Mouse (Mus musculus) heart, embryonic 10.5 days (tissue): ENCODE results near the gene Aqp7. TPM values are rescaled to one million over a fixed set of nuclear protein-coding genes. Genes with fewer than 3 reads are reported as not detected.

ENCODE experiments used
- DNase-seq: peaks from one replicate; pipeline ENCODE4 v3.0.0-alpha.2; 2017; ENCODE audit warnings: low spot score
- H3K27ac ChIP-seq: fragments of 300-500 bp; sonication (generic); 2 replicates; pipeline ENCODE4 v1.5.1; 2016; ENCODE audit warnings: mild to moderate bottlenecking
- H3K27me3 ChIP-seq: fragments of 300-500 bp; sonication (generic); 2 replicates; pipeline ENCODE4 v1.6.1; 2016; ENCODE audit warnings: mild to moderate bottlenecking; ENCODE audit not compliant: poor library complexity, insufficient read depth, severe bottlenecking
- H3K36me3 ChIP-seq: fragments of 300-500 bp; sonication (generic); 2 replicates; pipeline ENCODE4 v1.6.1; 2016; ENCODE audit warnings: mild to moderate bottlenecking, moderate library complexity
- H3K4me1 ChIP-seq: fragments of 300-500 bp; sonication (generic); 2 replicates; pipeline ENCODE4 v1.6.1; 2016; ENCODE audit warnings: mild to moderate bottlenecking
- H3K4me3 ChIP-seq: fragments of 300-500 bp; sonication (generic); 2 replicates; pipeline ENCODE4 v1.5.1; 2016; ENCODE audit warnings: mild to moderate bottlenecking, moderate library complexity
- H3K9me3 ChIP-seq: fragments of 300-500 bp; sonication (generic); 2 replicates; pipeline ENCODE4 v1.6.1; 2016; ENCODE audit warnings: mild to moderate bottlenecking, moderate library complexity
- WGBS: fragments of 180-500 bp; shearing (Covaris S2); methylation state at CpG from one replicate; pipeline ENCODE4 v1.1.7; 2016; 5-methylcytosine and 5-hydroxymethylcytosine counted together
- polyA plus RNA-seq: library from polyadenylated mRNA; unstranded; fragments of >200 nt; fragmentation: Nextera tagmentation; extraction: Ambion mirVana; gene quantifications from 2 replicates; pipeline ENCODE4 v1.2.1, GENCODE M21; 2016

Gene Aqp7
- polyA plus RNA-seq, 1 experiment from 2014 or later: 1.2 TPM

GRCm38 (mm10) chr4:41051781-41052180, 3.8 kb upstream of the Aqp7 start:
- Histone ChIP-seq H3K27ac (no peak overlapping the region), H3K4me3 (no peak overlapping the region), H3K4me1 (peaks cover 39% of the 10 kb centered on the region), H3K9me3 (no peaks in the 10 kb centered on the region), H3K36me3 (no peaks in the 10 kb centered on the region), H3K27me3 (no peaks in the 10 kb centered on the region)
- 74% methylated on average over 7 of the region's 7 CpGs for WGBS
- no peak for DNase-seq

GRCm38 (mm10) chr4:41050726-41051675, 3.1 kb upstream of the Aqp7 start:
- Histone ChIP-seq H3K4me3 (peak overlapping the region; percentile 38), H3K27ac (peak overlapping the region; percentile 57), H3K27me3 (no peaks in the 10 kb centered on the region), H3K4me1 (peaks cover 38% of the 10 kb centered on the region), H3K36me3 (no peaks in the 10 kb centered on the region), H3K9me3 (no peaks in the 10 kb centered on the region)
- peak; percentile 91 for DNase-seq
- WGBS: 31% methylated on average over 16 of the region's 16 CpGs

GRCm38 (mm10) chr4:41048926-41049325, 987 bp upstream of the Aqp7 start:
- Histone ChIP-seq H3K4me3 (no peak overlapping the region), H3K36me3 (no peaks in the 10 kb centered on the region), H3K4me1 (peaks cover 32% of the 10 kb centered on the region), H3K27me3 (no peaks in the 10 kb centered on the region), H3K27ac (0 out of 2 replicates have a peak overlapping the region, but pooled peaks have one; percentile 30), H3K9me3 (no peaks in the 10 kb centered on the region)
- no peak for DNase-seq
- WGBS: 47% methylated on average over 2 of the region's 2 CpGs

- Histone ChIP-seq H3K27me3 (no peaks in the 10 kb centered on the region), H3K4me1 (peaks cover 32% of the 10 kb centered on the region), H3K9me3 (no peaks in the 10 kb centered on the region), H3K4me3 (no peak overlapping the region), H3K36me3 (no peaks in the 10 kb centered on the region), H3K27ac (no peak overlapping the region)
- no peak for DNase-seq
- 80% methylated on average over 13 of the region's 13 CpGs for WGBS
Measured at GRCm38 (mm10) chr4:41046254-41046795, 1.6 kb downstream of the Aqp7 start.

- H3K27me3 ChIP-seq: no peaks in the 10 kb centered on the region
- no peaks in the 10 kb centered on the region for H3K36me3 ChIP-seq
- H3K9me3 ChIP-seq: no peaks in the 10 kb centered on the region
- no peak overlapping the region for H3K27ac ChIP-seq
- no peak overlapping the region for H3K4me3 ChIP-seq
- peaks cover 30% of the 10 kb centered on the region for H3K4me1 ChIP-seq
- DNase-seq: no peak
- WGBS: 75% methylated on average over 3 of the region's 3 CpGs
Measured at GRCm38 (mm10) chr4:41045288-41045687, 2.7 kb downstream of the Aqp7 start.

GRCm38 (mm10) chr4:41043961-41044360, 4.0 kb downstream of the Aqp7 start:
- no peak overlapping the region for H3K27ac ChIP-seq
- H3K27me3 ChIP-seq: no peaks in the 10 kb centered on the region
- H3K4me3 ChIP-seq: no peak overlapping the region
- WGBS: 78% methylated on average over 5 of the region's 5 CpGs
- H3K4me1 ChIP-seq: peaks cover 29% of the 10 kb centered on the region
- H3K36me3 ChIP-seq: no peaks in the 10 kb centered on the region
- no peaks in the 10 kb centered on the region for H3K9me3 ChIP-seq
- DNase-seq: no peak

GRCm38 (mm10) chr4:41042880-41043279, 5.1 kb downstream of the Aqp7 start:
- 81% methylated on average over 12 of the region's 12 CpGs for WGBS
- peaks cover 27% of the 10 kb centered on the region for H3K4me1 ChIP-seq
- H3K27ac ChIP-seq: no peak overlapping the region
- H3K36me3 ChIP-seq: no peaks in the 10 kb centered on the region
- H3K4me3 ChIP-seq: no peak overlapping the region
- no peaks in the 10 kb centered on the region for H3K27me3 ChIP-seq
- no peaks in the 10 kb centered on the region for H3K9me3 ChIP-seq
- DNase-seq: no peak

- Histone ChIP-seq H3K4me3 (no peak overlapping the region), H3K36me3 (no peaks in the 10 kb centered on the region), H3K27ac (no peak overlapping the region), H3K4me1 (peaks cover 17% of the 10 kb centered on the region), H3K9me3 (no peaks in the 10 kb centered on the region), H3K27me3 (no peaks in the 10 kb centered on the region)
- 76% methylated on average over 7 of the region's 7 CpGs for WGBS
- no peak for DNase-seq
Measured at GRCm38 (mm10) chr4:41040983-41041382, 7.0 kb downstream of the Aqp7 start.

GRCm38 (mm10) chr4:41037942-41038341, 10.0 kb downstream of the Aqp7 start:
- no peaks in the 10 kb centered on the region for H3K36me3 ChIP-seq
- DNase-seq: no peak
- peaks cover 18% of the 10 kb centered on the region for H3K4me1 ChIP-seq
- H3K27ac ChIP-seq: 0 out of 2 replicates have a peak overlapping the region, but pooled peaks have one; percentile 44
- no peaks in the 10 kb centered on the region for H3K9me3 ChIP-seq
- H3K27me3 ChIP-seq: no peaks in the 10 kb centered on the region
- 40% methylated on average over 3 of the region's 3 CpGs for WGBS
- no peak overlapping the region for H3K4me3 ChIP-seq

GRCm38 (mm10) chr4:41031242-41031641, 16.7 kb downstream of the Aqp7 start:
- DNase-seq: no peak
- 71% methylated on average over 3 of the region's 3 CpGs for whole genome bisulfite sequencing
- H3K4me1 ChIP-seq: peaks cover 14% of the 10 kb centered on the region
- no peaks in the 10 kb centered on the region for H3K9me3 ChIP-seq
- no peak overlapping the region; the same call in 1 of the 2 replicates for H3K27ac ChIP-seq
- no peaks in the 10 kb centered on the region for H3K27me3 ChIP-seq
- no peak overlapping the region for H3K4me3 ChIP-seq
- H3K36me3 ChIP-seq: peaks cover 14% of the 10 kb centered on the region; the same call in 1 of the 2 replicates

GRCm38 (mm10) chr4:41029372-41029771, 18.6 kb downstream of the Aqp7 start:
- Histone ChIP-seq H3K9me3 (no peaks in the 10 kb centered on the region), H3K27ac (no peak overlapping the region), H3K36me3 (peaks cover 30% of the 10 kb centered on the region), H3K4me3 (no peak overlapping the region), H3K27me3 (no peaks in the 10 kb centered on the region), H3K4me1 (peaks cover 15% of the 10 kb centered on the region)
- 84% methylated on average over 5 of the region's 5 CpGs for WGBS
- DNase-seq: no peak

- WGBS: 73% methylated on average over 4 of the region's 4 CpGs
- no peak for DNase-seq
- no peaks in the 10 kb centered on the region for H3K9me3 ChIP-seq
- peaks cover 41% of the 10 kb centered on the region for H3K36me3 ChIP-seq
- H3K4me3 ChIP-seq: no peak overlapping the region
- no peaks in the 10 kb centered on the region for H3K27me3 ChIP-seq
- H3K4me1 ChIP-seq: peaks cover 17% of the 10 kb centered on the region
- H3K27ac ChIP-seq: no peak overlapping the region
Measured at GRCm38 (mm10) chr4:41028272-41028671, 19.7 kb downstream of the Aqp7 start.

GRCm38 (mm10) chr4:41027872-41028271, 20.1 kb downstream of the Aqp7 start:
- H3K4me3 ChIP-seq: no peak overlapping the region
- H3K36me3 ChIP-seq: peaks cover 44% of the 10 kb centered on the region
- peaks cover 17% of the 10 kb centered on the region for H3K4me1 ChIP-seq
- no peak for DNase-seq
- H3K27me3 ChIP-seq: no peaks in the 10 kb centered on the region
- 84% methylated on average over 3 of the region's 3 CpGs for WGBS
- H3K27ac ChIP-seq: no peak overlapping the region
- H3K9me3 ChIP-seq: no peaks in the 10 kb centered on the region
